In the genomic region with DNA sequence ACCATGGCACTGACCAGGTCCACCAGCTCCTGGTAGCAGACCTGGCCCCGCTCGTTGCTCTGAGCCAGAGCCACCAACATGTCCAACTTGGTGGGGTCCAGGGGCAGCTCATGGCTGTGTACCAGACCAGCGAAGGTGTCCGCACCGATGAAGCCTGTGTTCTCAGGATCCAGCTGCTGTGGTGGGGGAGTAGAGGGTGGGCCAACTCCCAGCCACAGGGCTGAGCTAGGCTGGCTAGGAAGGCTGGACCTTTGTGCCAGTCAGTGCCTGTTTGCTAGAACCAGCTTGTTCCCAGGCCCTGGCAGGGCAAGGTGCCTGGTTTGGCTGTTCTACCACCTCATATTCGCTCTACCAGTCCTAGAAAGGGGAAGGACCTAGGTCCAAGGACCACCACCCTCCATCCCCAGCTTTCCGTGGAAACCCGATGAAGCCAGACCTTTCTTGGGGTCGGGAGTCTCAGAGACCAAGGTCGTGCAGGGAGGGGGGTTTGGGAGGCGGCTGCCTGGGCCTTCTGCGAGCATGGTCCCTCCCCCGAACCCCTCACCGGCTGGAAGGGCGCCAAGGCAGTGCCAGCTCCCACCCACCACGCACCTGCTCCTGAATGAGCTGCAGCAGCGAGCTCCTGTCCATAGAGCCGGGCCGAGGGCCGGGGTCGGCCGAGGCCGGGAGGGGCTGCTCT, we compare ENCODE assay signal across 7 mouse cellular contexts. TPM values are rescaled to one million over a fixed set of nuclear protein-coding genes. Genes with fewer than 3 reads are reported as not detected.
DNase-seq lines count a peak whose midpoint lies in the region; ATAC-seq and TF ChIP-seq lines count a peak whose summit lies in the region.

No protein-coding gene starts in this region.

- H3K27me3 ChIP-seq in lung, embryonic 14.5 days (ENCODE audit: insufficient read depth, low read length), result no peaks in the 10 kb centered on the region
- no peaks in the 10 kb centered on the region for H3K27me3 ChIP-seq in forebrain, embryonic 11.5 days (ENCODE audit: control insufficient read depth, insufficient read depth, low read length)
- H3K27me3 ChIP-seq in intestine, embryonic 15.5 days (replicated peaks), result no peaks in the 10 kb centered on the region
- H3K27me3 ChIP-seq in liver, postnatal 0 days (ENCODE audit: insufficient read depth, low read length), result no peaks in the 10 kb centered on the region

- peak overlapping the region; percentile 74 for H3K4me2 ChIP-seq in lung, embryonic 14.5 days
- H3K4me2 ChIP-seq in forebrain, embryonic 11.5 days (ENCODE audit: low read depth, low read length, severe bottlenecking), result peak overlapping the region; percentile 79
- H3K4me2 ChIP-seq in intestine, embryonic 15.5 days (replicated peaks), result peak overlapping the region; percentile 91
- peak overlapping the region; percentile 76 for H3K4me2 ChIP-seq in liver, postnatal 0 days (ENCODE audit: low read depth, low read length)

- ATAC-seq in lung, embryonic 14.5 days (ENCODE audit: insufficient read depth), result no peak
- ATAC-seq in forebrain, embryonic 11.5 days (replicated peaks; ENCODE audit: low FRiP score), result no peak
- no peak for ATAC-seq in intestine, embryonic 15.5 days
- ATAC-seq in liver, postnatal 0 days, result no peak

- no peak for TF ChIP-seq EP300 in liver, postnatal 0 days (IDR thresholded peaks at IDR 0.05; ENCODE audit: low read depth)

- H3K36me3 ChIP-seq in lung, embryonic 14.5 days (ENCODE audit: insufficient read depth), result peaks cover 55% of the 10 kb centered on the region
- H3K36me3 ChIP-seq in forebrain, embryonic 11.5 days (ENCODE audit: control insufficient read depth, insufficient read depth, low read length), result peaks cover 11% of the 10 kb centered on the region
- peaks cover 14% of the 10 kb centered on the region for H3K36me3 ChIP-seq in intestine, embryonic 15.5 days
- peaks cover 35% of the 10 kb centered on the region for H3K36me3 ChIP-seq in liver, postnatal 0 days (replicated peaks; ENCODE audit: insufficient read depth, low read length)

- DNase-seq in lung, embryonic 14.5 days, result no peak
- no peak for DNase-seq in lung, postnatal 36 days
- peak; percentile 63 for DNase-seq in forebrain, embryonic 11.5 days (ENCODE audit: low spot score)
- no peak for DNase-seq in liver, postnatal 0 days
- DNase-seq in retina, embryonic 14.5 days (ENCODE audit: low spot score), result no peak
- no peak for DNase-seq in gastrocnemius, postnatal 14 days

- peaks cover 31% of the 10 kb centered on the region for H3K4me1 ChIP-seq in lung, embryonic 14.5 days (ENCODE audit: insufficient read depth)
- peaks cover 33% of the 10 kb centered on the region for H3K4me1 ChIP-seq in forebrain, embryonic 11.5 days (replicated peaks; ENCODE audit: control insufficient read depth, insufficient read depth, low read length)
- H3K4me1 ChIP-seq in intestine, embryonic 15.5 days (replicated peaks), result peaks cover 55% of the 10 kb centered on the region
- H3K4me1 ChIP-seq in liver, postnatal 0 days (ENCODE audit: insufficient read depth), result peaks cover 49% of the 10 kb centered on the region

- WGBS in lung, embryonic 14.5 days, result 19% methylated on average over 23 of the region's 23 CpGs
- WGBS in forebrain, embryonic 11.5 days, result 23% methylated on average over 23 of the region's 23 CpGs
- 23% methylated on average over 23 of the region's 23 CpGs for WGBS in intestine, embryonic 15.5 days
- 29% methylated on average over 20 of the region's 23 CpGs for WGBS in liver, postnatal 0 days (ENCODE audit: insufficient replicate concordance)

- H3K27ac ChIP-seq in lung, embryonic 14.5 days (ENCODE audit: low read depth), result peak overlapping the region; percentile 30; the same call in 1 of the 2 replicates
- H3K27ac ChIP-seq in forebrain, embryonic 11.5 days (ENCODE audit: low read depth, low read length), result peak overlapping the region; percentile 50
- peak overlapping the region; percentile 27; the same call in 1 of the 2 replicates for H3K27ac ChIP-seq in intestine, embryonic 15.5 days
- no peak overlapping the region for H3K27ac ChIP-seq in liver, postnatal 0 days (ENCODE audit: low read depth)

- peak overlapping the region; percentile 53 for H3K9ac ChIP-seq in lung, embryonic 14.5 days
- peak overlapping the region; percentile 58 for H3K9ac ChIP-seq in forebrain, embryonic 11.5 days (ENCODE audit: low read length)
- peak overlapping the region; percentile 50 for H3K9ac ChIP-seq in intestine, embryonic 15.5 days
- H3K9ac ChIP-seq in liver, postnatal 0 days (replicated peaks), result peak overlapping the region; percentile 47; the same call in 1 of the 2 replicates

- H3K4me3 ChIP-seq in lung, embryonic 14.5 days (ENCODE audit: low read depth, low read length), result peak overlapping the region; percentile 34
- peak overlapping the region; percentile 30 for H3K4me3 ChIP-seq in forebrain, embryonic 11.5 days (ENCODE audit: low read depth, low read length)
- peak overlapping the region; percentile 34 for H3K4me3 ChIP-seq in intestine, embryonic 15.5 days (replicated peaks)
- H3K4me3 ChIP-seq in liver, postnatal 0 days (ENCODE audit: low read depth, low read length), result peak overlapping the region; percentile 21; the same call in 1 of the 2 replicates

- TF ChIP-seq CTCF in lung, embryonic 14.5 days (IDR thresholded peaks at IDR 0.05; ENCODE audit: low read depth), result no peak
- TF ChIP-seq CTCF in liver, postnatal 0 days (IDR thresholded peaks at IDR 0.05; ENCODE audit: low read depth), result no peak

- H3K9me3 ChIP-seq in lung, embryonic 14.5 days (ENCODE audit: low read depth, low read length), result no peaks in the 10 kb centered on the region
- no peaks in the 10 kb centered on the region for H3K9me3 ChIP-seq in forebrain, embryonic 11.5 days (ENCODE audit: control insufficient read depth, low read length)
- H3K9me3 ChIP-seq in intestine, embryonic 15.5 days, result no peaks in the 10 kb centered on the region
- H3K9me3 ChIP-seq in liver, postnatal 0 days (ENCODE audit: low read length), result no peaks in the 10 kb centered on the region

- intact Hi-C loops in gastrocnemius, postnatal 14 days (cut with DNase I; ENCODE audit: low total_unique reads), result no loop called here

RNA-seq across cellular contexts. Expression of gene Rhbdl1, which starts 0.6 kb away (rescaled TPM):
- polyA plus RNA-seq in lung, embryonic 14.5 days (2014; fragmentation: Nextera tagmentation; extraction: Ambion mirVana), result 1.8 and 2.0 TPM in 2 replicates
- polyA plus RNA-seq in forebrain, embryonic 11.5 days (2014; fragmentation: Nextera tagmentation; extraction: Ambion mirVana), result 2.1 and 2.7 TPM in 2 replicates
- polyA plus RNA-seq in intestine, embryonic 15.5 days (2015; fragmentation: Nextera tagmentation; extraction: Ambion mirVana), result 1.8 and 1.9 TPM in 2 replicates
- 0.17 and 0.35 TPM in 2 replicates for polyA plus RNA-seq in liver, postnatal 0 days (2015; fragmentation: Nextera tagmentation; extraction: Ambion mirVana)
- 10 to 100 TPM; 11.7 to 12.0 TPM for total RNA-seq in gastrocnemius, postnatal 14 days (2021)

RNA-seq across cellular contexts. Expression of gene Stub1, which starts 3.3 kb away (rescaled TPM):
- polyA plus RNA-seq in lung, embryonic 14.5 days (2014; fragmentation: Nextera tagmentation; extraction: Ambion mirVana), result 335 and 367 TPM in 2 replicates
- polyA plus RNA-seq in forebrain, embryonic 11.5 days (2014; fragmentation: Nextera tagmentation; extraction: Ambion mirVana), result 322 and 358 TPM in 2 replicates
- 297 and 322 TPM in 2 replicates for polyA plus RNA-seq in intestine, embryonic 15.5 days (2015; fragmentation: Nextera tagmentation; extraction: Ambion mirVana)
- 118 and 119 TPM in 2 replicates for polyA plus RNA-seq in liver, postnatal 0 days (2015; fragmentation: Nextera tagmentation; extraction: Ambion mirVana)
- total RNA-seq in gastrocnemius, postnatal 14 days (2021), result 10 to 100 TPM; 80.2 to 81.3 TPM

RNA-seq across cellular contexts. Expression of gene Gm20683, which starts 5.0 kb away (rescaled TPM):
- 1.0 and 1.4 TPM in 2 replicates for polyA plus RNA-seq in lung, embryonic 14.5 days (2014; fragmentation: Nextera tagmentation; extraction: Ambion mirVana)
- polyA plus RNA-seq in forebrain, embryonic 11.5 days (2014; fragmentation: Nextera tagmentation; extraction: Ambion mirVana), result 1.6 and 1.9 TPM in 2 replicates
- polyA plus RNA-seq in intestine, embryonic 15.5 days (2015; fragmentation: Nextera tagmentation; extraction: Ambion mirVana), result 1.1 and 2.4 TPM in 2 replicates
- polyA plus RNA-seq in liver, postnatal 0 days (2015; fragmentation: Nextera tagmentation; extraction: Ambion mirVana), result 0.30 and 0.34 TPM in 2 replicates
- 10 to 100 TPM in 1 of 2 experiments, 1 to 10 TPM in 1; 7.5 to 11.0 TPM for total RNA-seq in gastrocnemius, postnatal 14 days (2021)

RNA-seq across cellular contexts. Expression of gene Jmjd8, which starts 7.9 kb away (rescaled TPM):
- 39.5 and 40.6 TPM in 2 replicates for polyA plus RNA-seq in lung, embryonic 14.5 days (2014; fragmentation: Nextera tagmentation; extraction: Ambion mirVana)
- polyA plus RNA-seq in forebrain, embryonic 11.5 days (2014; fragmentation: Nextera tagmentation; extraction: Ambion mirVana), result 50.6 and 59.2 TPM in 2 replicates
- polyA plus RNA-seq in intestine, embryonic 15.5 days (2015; fragmentation: Nextera tagmentation; extraction: Ambion mirVana), result 45.1 and 49.4 TPM in 2 replicates
- 12.8 and 13.8 TPM in 2 replicates for polyA plus RNA-seq in liver, postnatal 0 days (2015; fragmentation: Nextera tagmentation; extraction: Ambion mirVana)
- total RNA-seq in gastrocnemius, postnatal 14 days (2021), result 10 to 100 TPM; 20.3 to 23.6 TPM

RNA-seq across cellular contexts. Expression of gene Rhot2, which starts 8.1 kb away (rescaled TPM):
- polyA plus RNA-seq in lung, embryonic 14.5 days (2014; fragmentation: Nextera tagmentation; extraction: Ambion mirVana), result 10.8 and 11.0 TPM in 2 replicates
- polyA plus RNA-seq in forebrain, embryonic 11.5 days (2014; fragmentation: Nextera tagmentation; extraction: Ambion mirVana), result 9.1 and 12.2 TPM in 2 replicates
- polyA plus RNA-seq in intestine, embryonic 15.5 days (2015; fragmentation: Nextera tagmentation; extraction: Ambion mirVana), result 19.2 and 22.1 TPM in 2 replicates
- polyA plus RNA-seq in liver, postnatal 0 days (2015; fragmentation: Nextera tagmentation; extraction: Ambion mirVana), result 9.8 and 10.4 TPM in 2 replicates
- 10 to 100 TPM; 38.0 to 47.1 TPM for total RNA-seq in gastrocnemius, postnatal 14 days (2021)
